Mouse (Mus musculus): Measurements from ENCODE around the gene Arhgap8. TPM values are rescaled to one million over a fixed set of nuclear protein-coding genes. Genes with fewer than 3 reads are reported as not detected.
A peak's percentile ranks its signal among the peaks of the same experiment; 100 is the strongest.

The Arhgap8 gene
- polyA plus RNA-seq, 2 experiments, result 0.22 to 0.29 TPM

GRCm38 (mm10) chr15:84674329-84675067 lies 45.4 kb upstream of the Arhgap8 start:
- no peaks in the 10 kb centered on the region for H3K27me3 ChIP-seq (ENCODE audit: control insufficient read depth, insufficient read depth, low read length)
- no peak for TF ChIP-seq EP300 (IDR thresholded peaks at IDR 0.05; ENCODE audit: low read depth)
- TF ChIP-seq CTCF (IDR thresholded peaks at IDR 0.05; ENCODE audit: low read depth), result no peak
- no peak overlapping the region for H3K9ac ChIP-seq (replicated peaks)
- H3K4me3 ChIP-seq (ENCODE audit: insufficient read depth in 1 of 2, low read depth in 2 of 2, low read length in 2 of 2), result no peak overlapping the region
- DNase-seq (ENCODE audit: low read depth in 3 of 3, low spot score in 3 of 3), result no peak
- H3K9me3 ChIP-seq (ENCODE audit: control insufficient read depth, low read length), result no peaks in the 10 kb centered on the region
- WGBS (ENCODE audit: insufficient replicate concordance), result 68% methylated on average over 11 of the region's 11 CpGs
- no peaks in the 10 kb centered on the region for H3K36me3 ChIP-seq (replicated peaks; ENCODE audit: control insufficient read depth, insufficient read depth, low read depth)
- ATAC-seq (ENCODE audit: insufficient read depth), result no peak
- H3K27ac ChIP-seq, result no peak overlapping the region
- H3K4me2 ChIP-seq (ENCODE audit: low read depth), result no peak overlapping the region
- H3K4me1 ChIP-seq (replicated peaks; ENCODE audit: control insufficient read depth in 2 of 2, insufficient read depth in 2 of 2, low read length in 1 of 2), result no peaks in the 10 kb centered on the region; a peak in 1 of 4 replicates

GRCm38 (mm10) chr15:84675317-84675716 lies 44.5 kb upstream of the Arhgap8 start:
- no peaks in the 10 kb centered on the region for H3K9me3 ChIP-seq (ENCODE audit: control insufficient read depth, low read length)
- DNase-seq (ENCODE audit: low read depth in 3 of 3, low spot score in 3 of 3) (no peak), ATAC-seq (ENCODE audit: insufficient read depth) (peak; percentile 50)
- no peaks in the 10 kb centered on the region for H3K36me3 ChIP-seq (replicated peaks; ENCODE audit: control insufficient read depth, insufficient read depth, low read depth)
- no peaks in the 10 kb centered on the region for H3K27me3 ChIP-seq (ENCODE audit: control insufficient read depth, insufficient read depth, low read length)
- peaks cover 0 to 2% of the 10 kb centered on the region in 2 experiments; a peak in 1 of 4 replicates for H3K4me1 ChIP-seq (replicated peaks; ENCODE audit: control insufficient read depth in 2 of 2, insufficient read depth in 2 of 2, low read length in 1 of 2)
- WGBS (ENCODE audit: insufficient replicate concordance), result 37% methylated on average over 8 of the region's 8 CpGs
- no peak overlapping the region for H3K9ac ChIP-seq (replicated peaks)
- H3K27ac ChIP-seq, result no peak overlapping the region
- H3K4me2 ChIP-seq (ENCODE audit: low read depth), result no peak overlapping the region
- no peak overlapping the region for H3K4me3 ChIP-seq (ENCODE audit: insufficient read depth in 1 of 2, low read depth in 2 of 2, low read length in 2 of 2)
- TF ChIP-seq CTCF (IDR thresholded peaks at IDR 0.05; ENCODE audit: low read depth) (no peak), EP300 (IDR thresholded peaks at IDR 0.05; ENCODE audit: low read depth) (no peak)

DNA sequence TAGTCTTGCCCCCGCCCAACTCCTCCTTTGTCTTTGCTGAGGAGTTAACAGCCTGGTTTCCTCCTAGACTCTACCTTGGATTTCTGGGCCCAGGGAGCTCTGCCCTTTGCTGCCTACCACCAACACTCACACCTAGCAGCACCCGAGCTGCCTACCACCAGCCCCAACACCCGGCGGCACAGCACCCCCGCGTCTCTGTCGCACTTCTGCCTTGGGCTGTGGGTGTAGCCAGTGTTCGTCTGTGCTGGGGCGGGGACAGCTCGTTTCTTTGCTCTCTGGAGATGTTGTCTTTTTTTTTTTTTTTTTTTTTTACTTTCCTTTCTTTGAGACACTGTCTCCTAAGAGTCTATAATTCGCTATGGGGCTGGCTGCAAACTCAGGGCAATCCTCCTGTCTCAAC lies 41.9 kb upstream of the Arhgap8 start:
- H3K27ac ChIP-seq, result no peak overlapping the region

DNA sequence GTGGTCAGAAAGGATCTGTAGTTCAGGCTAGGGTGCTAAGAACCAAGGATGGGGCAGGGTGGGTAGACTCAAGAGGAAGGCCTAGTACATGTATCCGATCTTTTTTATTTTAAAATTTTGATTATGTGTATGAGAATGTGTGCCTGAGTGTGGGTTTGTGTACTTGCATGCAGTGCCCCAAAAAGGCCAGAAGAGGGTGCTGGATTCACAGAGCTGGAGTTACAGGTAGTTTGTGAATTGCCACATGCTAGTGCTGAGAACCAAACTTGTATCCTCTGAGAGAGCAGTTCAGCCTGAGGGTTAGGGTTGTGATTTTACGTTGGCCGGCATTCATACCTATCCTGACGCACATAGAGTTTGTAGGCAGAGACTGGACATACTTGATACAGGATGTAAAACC lies 40.8 kb upstream of the Arhgap8 start:
- 73% methylated on average over 4 of the region's 4 CpGs for WGBS (ENCODE audit: insufficient replicate concordance)
- no peak for DNase-seq (ENCODE audit: low read depth in 3 of 3, low spot score in 3 of 3)

More for the DNA sequence above, 41.9 kb upstream of the Arhgap8 start:
- WGBS (ENCODE audit: insufficient replicate concordance), result 31% methylated on average over 11 of the region's 11 CpGs
- H3K9ac ChIP-seq (replicated peaks), result no peak overlapping the region
- TF ChIP-seq EP300 (IDR thresholded peaks at IDR 0.05; ENCODE audit: low read depth), result no peak
- no peak for TF ChIP-seq CTCF (IDR thresholded peaks at IDR 0.05; ENCODE audit: low read depth)
- no peak for ATAC-seq (ENCODE audit: insufficient read depth)
- no peak for DNase-seq (ENCODE audit: low read depth in 3 of 3, low spot score in 3 of 3)
- H3K4me1 ChIP-seq (replicated peaks; ENCODE audit: control insufficient read depth in 2 of 2, insufficient read depth in 2 of 2, low read length in 1 of 2), result peaks cover 0 to 5% of the 10 kb centered on the region in 2 experiments; a peak in 2 of 4 replicates
- no peaks in the 10 kb centered on the region for H3K9me3 ChIP-seq (ENCODE audit: control insufficient read depth, low read length)
- H3K36me3 ChIP-seq (replicated peaks; ENCODE audit: control insufficient read depth, insufficient read depth, low read depth), result no peaks in the 10 kb centered on the region
- H3K4me2 ChIP-seq (ENCODE audit: low read depth), result no peak overlapping the region
- no peaks in the 10 kb centered on the region for H3K27me3 ChIP-seq (ENCODE audit: control insufficient read depth, insufficient read depth, low read length)
- H3K4me3 ChIP-seq (ENCODE audit: insufficient read depth in 1 of 2, low read depth in 2 of 2, low read length in 2 of 2), result no peak overlapping the region

GRCm38 (mm10) chr15:84679794-84680193 lies 40.1 kb upstream of the Arhgap8 start:
- Histone ChIP-seq H3K4me2 (ENCODE audit: low read depth) (no peak overlapping the region), H3K4me3 (ENCODE audit: insufficient read depth in 1 of 2, low read depth in 2 of 2, low read length in 2 of 2) (no peak overlapping the region), H3K27ac (no peak overlapping the region), H3K27me3 (ENCODE audit: control insufficient read depth, insufficient read depth, low read length) (no peaks in the 10 kb centered on the region), H3K9me3 (ENCODE audit: control insufficient read depth, low read length) (no peaks in the 10 kb centered on the region), H3K36me3 (replicated peaks; ENCODE audit: control insufficient read depth, insufficient read depth, low read depth) (no peaks in the 10 kb centered on the region), H3K9ac (replicated peaks) (no peak overlapping the region), H3K4me1 (replicated peaks; ENCODE audit: control insufficient read depth in 2 of 2, insufficient read depth in 2 of 2, low read length in 1 of 2) (peaks cover 0 to 5% of the 10 kb centered on the region in 2 experiments; a peak in 2 of 4 replicates)
- 53% methylated on average over 3 of the region's 3 CpGs for WGBS (ENCODE audit: insufficient replicate concordance)
- ATAC-seq (ENCODE audit: insufficient read depth) (no peak), DNase-seq (ENCODE audit: low read depth in 3 of 3, low spot score in 3 of 3) (no peak)
- TF ChIP-seq EP300 (IDR thresholded peaks at IDR 0.05; ENCODE audit: low read depth), result no peak
- no peak for TF ChIP-seq CTCF (IDR thresholded peaks at IDR 0.05; ENCODE audit: low read depth)

More for the DNA sequence above, 40.8 kb upstream of the Arhgap8 start:
- no peak for ATAC-seq (ENCODE audit: insufficient read depth)
- H3K9ac ChIP-seq (replicated peaks), result no peak overlapping the region
- no peak overlapping the region for H3K4me3 ChIP-seq (ENCODE audit: insufficient read depth in 1 of 2, low read depth in 2 of 2, low read length in 2 of 2)
- no peaks in the 10 kb centered on the region for H3K9me3 ChIP-seq (ENCODE audit: control insufficient read depth, low read length)
- no peak for TF ChIP-seq EP300 (IDR thresholded peaks at IDR 0.05; ENCODE audit: low read depth)
- peak; percentile 57 for TF ChIP-seq CTCF (IDR thresholded peaks at IDR 0.05; ENCODE audit: low read depth)
- H3K4me2 ChIP-seq (ENCODE audit: low read depth), result no peak overlapping the region
- no peak overlapping the region for H3K27ac ChIP-seq
- H3K4me1 ChIP-seq (replicated peaks; ENCODE audit: control insufficient read depth in 2 of 2, insufficient read depth in 2 of 2, low read length in 1 of 2), result peaks cover 0 to 5% of the 10 kb centered on the region in 2 experiments; a peak in 2 of 4 replicates
- H3K36me3 ChIP-seq (replicated peaks; ENCODE audit: control insufficient read depth, insufficient read depth, low read depth), result no peaks in the 10 kb centered on the region
- H3K27me3 ChIP-seq (ENCODE audit: control insufficient read depth, insufficient read depth, low read length), result no peaks in the 10 kb centered on the region
